Mouse (Mus musculus) frontal cortex, postnatal 36 days (tissue): ENCODE measurements around the gene Abhd14b.
A peak's percentile ranks its signal among the peaks of the same experiment; 100 is the strongest.

ENCODE experiments used
- DNase-seq, 2 experiments: peaks; one replicate each; pipeline ENCODE4 v3.0.0; 2022; ENCODE audit warnings: low spot score in 2 of 2

Gene Abhd14b

GRCm38 (mm10) chr9:106447348-106447747 is at the start of gene Abhd14b, which contains the start of gene Abhd14a:
Abhd14b (plus strand) TSS chr9:106447459.
Abhd14a (minus strand) TSS chr9:106447678.
- DNase-seq, result peak; percentile 93

- DNase-seq, result no peak
Observed at GRCm38 (mm10) chr9:106397733-106398132, 49.5 kb upstream of the Abhd14b start.

- DNase-seq, result no peak
Observed at GRCm38 (mm10) chr9:106398667-106399311, 48.5 kb upstream of the Abhd14b start.

- DNase-seq, result no peak
Observed at GRCm38 (mm10) chr9:106399808-106400207, 47.5 kb upstream of the Abhd14b start.

- DNase-seq, result no peak
Observed at GRCm38 (mm10) chr9:106402149-106402548, 45.1 kb upstream of the Abhd14b start.

GRCm38 (mm10) chr9:106402607-106403375 is 44.5 kb upstream of the Abhd14b start:
- peak in 1 of 2 experiments; percentile 59 for DNase-seq

- DNase-seq, result no peak
Observed at GRCm38 (mm10) chr9:106405275-106405674, 42.0 kb upstream of the Abhd14b start.

GRCm38 (mm10) chr9:106406443-106407078 is 40.7 kb upstream of the Abhd14b start:
- peak; percentile 56 to 67 for DNase-seq

GRCm38 (mm10) chr9:106409096-106409495 is 38.2 kb upstream of the Abhd14b start:
- DNase-seq, result no peak

GRCm38 (mm10) chr9:106410086-106410650 is 37.1 kb upstream of the Abhd14b start:
- no peak for DNase-seq

- DNase-seq, result peak; percentile 68 to 78
Observed at GRCm38 (mm10) chr9:106411091-106411594, 36.1 kb upstream of the Abhd14b start.

- DNase-seq, result no peak
Observed at GRCm38 (mm10) chr9:106411729-106412128, 35.5 kb upstream of the Abhd14b start.

GRCm38 (mm10) chr9:106412210-106412609 is 35.0 kb upstream of the Abhd14b start:
- DNase-seq, result no peak

GRCm38 (mm10) chr9:106413606-106414005 is 33.7 kb upstream of the Abhd14b start:
- DNase-seq, result no peak

GRCm38 (mm10) chr9:106416826-106417225 is 30.4 kb upstream of the Abhd14b start:
- DNase-seq, result peak in 1 of 2 experiments; percentile 50

- DNase-seq, result peak; percentile 95 to 97
Observed at GRCm38 (mm10) chr9:106417841-106418625, 29.2 kb upstream of the Abhd14b start.

GRCm38 (mm10) chr9:106420608-106421007 is 26.7 kb upstream of the Abhd14b start:
- DNase-seq, result no peak

- DNase-seq, result no peak
Observed at GRCm38 (mm10) chr9:106421033-106421864, 26.0 kb upstream of the Abhd14b start.

GRCm38 (mm10) chr9:106421865-106422160 is 25.4 kb upstream of the Abhd14b start:
- DNase-seq, result peak; percentile 84 to 92

- no peak for DNase-seq
Observed at GRCm38 (mm10) chr9:106428719-106429220, 18.5 kb upstream of the Abhd14b start.
